7 mouse cellular contexts compared by ENCODE assay signal in genomic region chr1:42607466-42608043, GRCm38 (mm10).
DNase-seq lines count a peak whose midpoint lies in the region; ATAC-seq lines count a peak whose summit lies in the region.
"Not testable (repeated sequence)": the region's sequence is repeated elsewhere in the genome, so short reads cannot be mapped to it uniquely, and the experiment has no call there.

No protein-coding gene starts in this region.

- not testable (repeated sequence) for H3K4me2 ChIP-seq in embryonic facial prominence, embryonic 11.5 days (ENCODE audit: low read depth, low read length); forebrain, embryonic 14.5 days (ENCODE audit: low read length); hindbrain, embryonic 13.5 days; kidney, embryonic 14.5 days (replicated peaks; ENCODE audit: low read depth, low read length); limb, embryonic 15.5 days; lung, embryonic 16.5 days (ENCODE audit: low read depth, low read length); midbrain, embryonic 16.5 days (ENCODE audit: low read length)

- not testable (repeated sequence) for H3K27ac ChIP-seq in embryonic facial prominence, embryonic 11.5 days (replicated peaks; ENCODE audit: low read depth, low read length); forebrain, embryonic 14.5 days (ENCODE audit: low read depth, low read length); hindbrain, embryonic 13.5 days; kidney, embryonic 14.5 days (ENCODE audit: low read depth, low read length); limb, embryonic 15.5 days; lung, embryonic 16.5 days (ENCODE audit: low read length); midbrain, embryonic 16.5 days (ENCODE audit: low read length)

- not testable (repeated sequence) for H3K9ac ChIP-seq in embryonic facial prominence, embryonic 11.5 days (replicated peaks; ENCODE audit: low read length); forebrain, embryonic 14.5 days (ENCODE audit: low read length); hindbrain, embryonic 13.5 days; kidney, embryonic 14.5 days (ENCODE audit: low read depth, low read length); limb, embryonic 15.5 days; lung, embryonic 16.5 days (ENCODE audit: low read length); midbrain, embryonic 16.5 days (ENCODE audit: low read depth, low read length)

- H3K27me3 ChIP-seq in embryonic facial prominence, embryonic 11.5 days (ENCODE audit: control insufficient read depth, insufficient read depth, low read length); forebrain, embryonic 14.5 days (replicated peaks; ENCODE audit: control insufficient read depth, insufficient read depth, low read length); hindbrain, embryonic 13.5 days; kidney, embryonic 14.5 days (ENCODE audit: control insufficient read depth, insufficient read depth, low read length); limb, embryonic 15.5 days; lung, embryonic 16.5 days (ENCODE audit: control insufficient read depth, insufficient read depth, low read depth, low read length); midbrain, embryonic 16.5 days (ENCODE audit: control insufficient read depth, insufficient read depth, low read depth, low read length): not testable (repeated sequence)

- 94% methylated on average over 4 of the region's 4 CpGs for WGBS in embryonic facial prominence, embryonic 11.5 days
- 90% methylated on average over 4 of the region's 4 CpGs for WGBS in forebrain, embryonic 14.5 days
- WGBS in hindbrain, embryonic 13.5 days, result 91% methylated on average over 4 of the region's 4 CpGs
- WGBS in kidney, embryonic 14.5 days, result 95% methylated on average over 4 of the region's 4 CpGs
- WGBS in limb, embryonic 15.5 days, result 82% methylated on average over 4 of the region's 4 CpGs
- WGBS in lung, embryonic 16.5 days, result 68% methylated on average over 4 of the region's 4 CpGs
- WGBS in midbrain, embryonic 16.5 days, result 88% methylated on average over 4 of the region's 4 CpGs

- H3K9me3 ChIP-seq in embryonic facial prominence, embryonic 11.5 days (replicated peaks; ENCODE audit: control insufficient read depth, low read length); forebrain, embryonic 14.5 days (replicated peaks; ENCODE audit: control insufficient read depth, low read length); hindbrain, embryonic 13.5 days; kidney, embryonic 14.5 days (ENCODE audit: control insufficient read depth, low read length); limb, embryonic 15.5 days; lung, embryonic 16.5 days (ENCODE audit: control insufficient read depth, low read length); midbrain, embryonic 16.5 days (replicated peaks; ENCODE audit: control insufficient read depth, low read length, poor library complexity, severe bottlenecking): not testable (repeated sequence)

- not testable (repeated sequence) for H3K36me3 ChIP-seq in embryonic facial prominence, embryonic 11.5 days (replicated peaks; ENCODE audit: control insufficient read depth, insufficient read depth, low read depth, low read length); forebrain, embryonic 14.5 days (ENCODE audit: control insufficient read depth, insufficient read depth, low read length); hindbrain, embryonic 13.5 days; kidney, embryonic 14.5 days (ENCODE audit: control insufficient read depth, insufficient read depth, low read length); limb, embryonic 15.5 days; lung, embryonic 16.5 days (ENCODE audit: control insufficient read depth, insufficient read depth, low read length); midbrain, embryonic 16.5 days (ENCODE audit: control insufficient read depth, insufficient read depth, low read length)

- not testable (repeated sequence) for DNase-seq in embryonic facial prominence, embryonic 11.5 days (ENCODE audit: low spot score); forebrain, embryonic 14.5 days (ENCODE audit: low spot score)

- H3K4me3 ChIP-seq in embryonic facial prominence, embryonic 11.5 days (ENCODE audit: low read depth, low read length); forebrain, embryonic 14.5 days (ENCODE audit: low read depth, low read length); hindbrain, embryonic 13.5 days; kidney, embryonic 14.5 days (ENCODE audit: low read length); limb, embryonic 15.5 days; lung, embryonic 16.5 days (ENCODE audit: low read length); midbrain, embryonic 16.5 days (ENCODE audit: low read depth, low read length): not testable (repeated sequence)

- 0 out of 2 replicates have a peak, but pooled peaks have one; percentile 18 for ATAC-seq in embryonic facial prominence, embryonic 11.5 days (replicated peaks; ENCODE audit: insufficient number of reproducible peaks, low FRiP score, low TSS enrichment, low read depth)
- 0 out of 2 replicates have a peak, but pooled peaks have one; percentile 20 for ATAC-seq in forebrain, embryonic 14.5 days
- ATAC-seq in hindbrain, embryonic 13.5 days (ENCODE audit: low FRiP score), result peak; percentile 28
- peak; percentile 66; the same call in 1 of the 2 replicates for ATAC-seq in kidney, embryonic 14.5 days (ENCODE audit: low FRiP score, low TSS enrichment)
- peak; percentile 49; the same call in 1 of the 2 replicates for ATAC-seq in limb, embryonic 15.5 days (ENCODE audit: insufficient number of reproducible peaks, low FRiP score, low TSS enrichment, low read depth)
- peak; percentile 18; the same call in 1 of the 2 replicates for ATAC-seq in lung, embryonic 16.5 days (ENCODE audit: low read depth)
- ATAC-seq in midbrain, embryonic 16.5 days, result peak; percentile 54; the same call in 1 of the 2 replicates

- H3K4me1 ChIP-seq in embryonic facial prominence, embryonic 11.5 days (ENCODE audit: control insufficient read depth, insufficient read depth, low read length); forebrain, embryonic 14.5 days (ENCODE audit: control insufficient read depth, insufficient read depth, low read length); hindbrain, embryonic 13.5 days (replicated peaks); kidney, embryonic 14.5 days (ENCODE audit: control insufficient read depth, insufficient read depth, low read length); limb, embryonic 15.5 days; lung, embryonic 16.5 days (replicated peaks; ENCODE audit: control insufficient read depth, insufficient read depth, low read length); midbrain, embryonic 16.5 days (ENCODE audit: control insufficient read depth, insufficient read depth, low read length): not testable (repeated sequence)
